Mouse (Mus musculus): ENCODE data around the gene Zfp280b. TPM values are rescaled to one million over a fixed set of nuclear protein-coding genes. Genes with fewer than 3 reads are reported as not detected.

Gene Zfp280b
- 25.8 TPM for polyA plus RNA-seq (2017; shearing (Covaris generic))

GRCm38 (mm10) chr10:76032402-76033118 is at the start of gene Zfp280b:
TSS of gene Zfp280b (plus strand) at chr10:76032650.

Other genes starting within 250 kb of the Zfp280b start
- not detected for gene Gstt1, start 234.1 kb upstream of the Zfp280b start, polyA plus RNA-seq (2017; shearing (Covaris generic))
- not detected for gene Gstt4, start 210.1 kb upstream of the Zfp280b start, polyA plus RNA-seq (2017; shearing (Covaris generic))
- 20.8 TPM for gene Gstt2, start 195.2 kb upstream of the Zfp280b start, polyA plus RNA-seq (2017; shearing (Covaris generic))
- gene Mif, start 172.4 kb upstream of the Zfp280b start, polyA plus RNA-seq (2017; shearing (Covaris generic)) = 489 TPM
- 1.7 TPM for gene Derl3, start 139.2 kb upstream of the Zfp280b start, polyA plus RNA-seq (2017; shearing (Covaris generic))
- gene Smarcb1, start 111.0 kb upstream of the Zfp280b start, polyA plus RNA-seq (2017; shearing (Covaris generic)) = 44.5 TPM
- gene Chchd10, start 99.5 kb upstream of the Zfp280b start, polyA plus RNA-seq (2017; shearing (Covaris generic)) = 39.1 TPM
- gene Mmp11, start 96.2 kb upstream of the Zfp280b start, polyA plus RNA-seq (2017; shearing (Covaris generic)) = 1.9 TPM
- not detected for gene Gm867, start 92.0 kb upstream of the Zfp280b start, polyA plus RNA-seq (2017; shearing (Covaris generic))
- not detected for gene Vpreb3, start 89.6 kb upstream of the Zfp280b start, polyA plus RNA-seq (2017; shearing (Covaris generic))
- gene Gm5134, start 78.1 kb upstream of the Zfp280b start, polyA plus RNA-seq (2017; shearing (Covaris generic)) = 1.3 TPM
- 0.11 TPM for gene Slc5a4b, start 78.3 kb downstream of the Zfp280b start, polyA plus RNA-seq (2017; shearing (Covaris generic))
- gene Slc5a4a, start 114.8 kb downstream of the Zfp280b start, polyA plus RNA-seq (2017; shearing (Covaris generic)) = not detected
- gene Prmt2, start 205.2 kb downstream of the Zfp280b start, polyA plus RNA-seq (2017; shearing (Covaris generic)) = 13.6 TPM
- gene S100b, start 221.2 kb downstream of the Zfp280b start, polyA plus RNA-seq (2017; shearing (Covaris generic)) = not detected